Mouse (Mus musculus) C2C12 (cell line): ENCODE results near the gene Mcrs1.
"Not testable (repeated sequence)": the region's sequence is repeated elsewhere in the genome, so short reads cannot be mapped to it uniquely, and the experiment has no call there.

Experiments
- CEBPB ChIP-seq: IDR thresholded peaks from one replicate; pipeline ENCODE4 v1.6.1; 2011; ENCODE audit warnings: low read depth, mild to moderate bottlenecking, control low read depth, moderate library complexity
- CTCF ChIP-seq: IDR thresholded peaks from one replicate; pipeline ENCODE4 v1.5.1; 2011; ENCODE audit not compliant: control insufficient read depth, insufficient read depth, insufficient read length
- MAX ChIP-seq: IDR thresholded peaks from one replicate; pipeline ENCODE4 v1.6.1; 2011; ENCODE audit warnings: mild to moderate bottlenecking, control low read depth
- MYOD1 ChIP-seq: IDR thresholded peaks from one replicate; pipeline ENCODE4 v1.6.1; 2011; ENCODE audit warnings: low read depth; ENCODE audit not compliant: control insufficient read depth, insufficient read length
- MYOG ChIP-seq: IDR thresholded peaks from one replicate; pipeline ENCODE4 v1.6.1; 2011; ENCODE audit not compliant: control insufficient read depth, insufficient read length; ENCODE audit errors: extremely low read depth
- USF1 ChIP-seq: IDR thresholded peaks from one replicate; pipeline ENCODE4 v1.6.1; 2011; ENCODE audit warnings: low read depth, mild to moderate bottlenecking, control low read depth, moderate library complexity

DNA sequence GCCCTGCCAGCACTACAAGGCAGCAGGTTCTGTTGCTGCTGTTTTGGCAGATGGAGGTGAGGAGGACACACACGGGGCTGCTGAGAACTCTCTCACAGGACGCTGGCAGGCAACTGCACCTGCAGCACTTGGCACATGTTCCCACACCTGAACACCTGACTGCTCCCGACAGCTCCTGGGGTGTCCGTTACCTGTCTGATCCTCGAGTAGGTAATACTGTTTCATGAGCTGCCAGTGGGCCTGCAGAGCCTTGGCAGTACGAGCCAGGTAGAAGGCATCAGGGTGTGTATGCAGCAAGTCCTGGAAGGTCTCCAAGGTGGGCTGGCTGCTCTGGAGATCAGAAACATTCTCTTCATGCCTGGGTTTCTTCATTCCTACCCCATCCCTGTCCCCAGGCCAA is 5.0 kb downstream of the Mcrs1 start:
- not testable (repeated sequence) for TF ChIP-seq CTCF, USF1, MAX, MYOD1, MYOG, CEBPB
